Mouse (Mus musculus) neural tube, embryonic 12.5 days (tissue): ENCODE results near the gene 3100002H09Rik. TPM values are rescaled to one million over a fixed set of nuclear protein-coding genes. Genes with fewer than 3 reads are reported as not detected.

Experiments
- ATAC-seq: fragments of 200-750 bp; cut with Nextera tagmentation; 2 replicates; pipeline ENCODE4 v1.8.0; 2017; ENCODE audit warnings: low read depth, mild to moderate bottlenecking, moderate TSS enrichment, moderate library complexity; ENCODE audit not compliant: low FRiP score
- H3K27ac ChIP-seq: fragments of 300-500 bp; sonication (generic); 2 replicates; pipeline ENCODE4 v1.5.1; 2016
- H3K27me3 ChIP-seq: fragments of 300-500 bp; sonication (generic); replicated peaks from 2 replicates; pipeline ENCODE4 v1.6.1; 2016; ENCODE audit warnings: mild to moderate bottlenecking
- H3K36me3 ChIP-seq: fragments of 300-500 bp; sonication (generic); 2 replicates; pipeline ENCODE4 v1.6.1; 2016; ENCODE audit warnings: mild to moderate bottlenecking
- H3K4me1 ChIP-seq: fragments of 300-500 bp; sonication (generic); 2 replicates; pipeline ENCODE4 v1.6.1; 2016
- H3K4me2 ChIP-seq: fragments of 300-500 bp; sonication (generic); replicated peaks from 2 replicates; pipeline ENCODE4 v1.6.1; 2016; ENCODE audit warnings: mild to moderate bottlenecking
- H3K4me3 ChIP-seq: fragments of 300-500 bp; sonication (generic); 2 replicates; pipeline ENCODE4 v1.5.1; 2016
- H3K9ac ChIP-seq: fragments of 300-500 bp; sonication (generic); 2 replicates; pipeline ENCODE4 v1.6.1; 2016; ENCODE audit warnings: mild to moderate bottlenecking
- H3K9me3 ChIP-seq: fragments of 300-500 bp; sonication (generic); 2 replicates; pipeline ENCODE4 v1.6.1; 2016; ENCODE audit warnings: mild to moderate bottlenecking
- WGBS: fragments of 180-500 bp; shearing (Covaris S2); methylation state at CpG from one replicate; pipeline ENCODE4 v1.1.7; 2016; 5-methylcytosine and 5-hydroxymethylcytosine counted together
- polyA plus RNA-seq: library from polyadenylated mRNA; unstranded; fragments of >200 nt; fragmentation: Nextera tagmentation; extraction: Ambion mirVana; gene quantifications from 2 replicates; pipeline ENCODE4 v1.2.1, GENCODE M21; 2016

3100002H09Rik gene
- polyA plus RNA-seq, 1 experiment from 2014 or later = 0.84 TPM

DNA sequence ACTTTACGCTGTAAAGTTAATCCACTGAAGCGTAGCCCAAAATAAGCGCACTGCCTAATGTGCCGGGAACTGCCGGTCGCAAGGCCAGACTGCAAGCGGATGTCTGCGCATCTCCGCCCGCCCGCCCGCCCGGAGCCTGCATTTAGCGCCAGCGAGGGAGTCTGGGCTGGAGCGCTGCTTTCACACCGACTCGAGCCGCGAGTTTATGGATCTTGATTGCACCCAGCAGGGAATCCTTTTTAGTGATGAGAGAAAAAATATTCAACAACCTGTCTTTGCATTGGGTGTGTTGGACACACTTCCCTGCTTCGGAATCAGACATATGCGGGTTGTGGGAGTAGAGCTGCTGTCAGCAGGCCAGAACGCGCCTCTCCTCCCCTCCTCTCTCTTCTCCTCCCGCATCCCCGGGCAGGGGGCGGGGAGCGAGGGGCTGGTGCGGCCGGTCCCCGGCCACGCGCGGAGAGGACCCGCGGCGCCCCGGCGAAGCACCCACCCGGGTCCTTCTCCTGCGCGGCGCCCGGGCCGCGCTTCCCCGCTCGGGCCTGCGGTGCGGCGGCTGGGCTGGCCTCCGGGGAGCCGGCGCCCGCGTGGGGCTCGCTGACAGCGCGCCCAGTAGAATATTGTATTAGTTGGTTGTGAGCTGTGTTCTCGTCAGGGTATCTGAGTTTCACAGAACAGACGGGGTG is 35.2 kb downstream of the 3100002H09Rik start:
- WGBS = under 1% methylated on average over 61 of the region's 61 CpGs
- Histone ChIP-seq H3K27ac (no peak overlapping the region), H3K4me1 (peaks cover 18% of the 10 kb centered on the region), H3K4me2 (peak overlapping the region; percentile 95), H3K27me3 (peaks cover 56% of the 10 kb centered on the region), H3K36me3 (no peaks in the 10 kb centered on the region), H3K9me3 (no peaks in the 10 kb centered on the region), H3K4me3 (peak overlapping the region; percentile 47), H3K9ac (peak overlapping the region; percentile 69)
- no peak for ATAC-seq

GRCm38 (mm10) chr4:124573586-124573985 is 37.0 kb downstream of the 3100002H09Rik start:
- Histone ChIP-seq H3K36me3 (no peaks in the 10 kb centered on the region), H3K27me3 (peaks cover 62% of the 10 kb centered on the region), H3K4me3 (no peak overlapping the region), H3K4me2 (no peak overlapping the region), H3K9me3 (no peaks in the 10 kb centered on the region), H3K27ac (no peak overlapping the region), H3K9ac (no peak overlapping the region), H3K4me1 (peaks cover 23% of the 10 kb centered on the region)
- WGBS = 40% methylated on average over 4 of the region's 4 CpGs
- no peak for ATAC-seq

DNA sequence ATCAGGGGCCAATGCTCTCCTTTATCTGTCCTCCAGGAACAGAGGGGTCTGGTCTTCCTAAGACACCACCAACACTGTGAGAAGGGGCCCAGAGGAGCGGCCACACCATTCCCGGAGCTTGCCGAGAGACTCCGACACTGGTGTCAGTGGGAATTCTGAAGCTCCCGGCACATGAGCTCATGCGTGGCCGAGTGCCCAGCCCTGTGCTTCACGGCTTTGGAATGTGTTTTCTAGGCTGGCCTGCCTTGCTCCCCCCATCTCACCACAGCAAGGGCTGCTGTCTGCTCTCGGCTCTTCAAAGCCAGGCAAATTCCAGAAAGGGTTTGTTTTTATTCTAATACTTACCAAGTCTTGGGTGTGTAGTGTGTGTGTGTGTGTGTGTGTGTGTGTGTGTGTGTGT is 39.6 kb downstream of the 3100002H09Rik start:
- Histone ChIP-seq H3K4me3 (no peak overlapping the region), H3K9me3 (no peaks in the 10 kb centered on the region), H3K27me3 (peaks cover 60% of the 10 kb centered on the region), H3K36me3 (no peaks in the 10 kb centered on the region), H3K9ac (no peak overlapping the region), H3K4me2 (no peak overlapping the region), H3K4me1 (peaks cover 20% of the 10 kb centered on the region), H3K27ac (no peak overlapping the region)
- ATAC-seq = no peak
- WGBS = 71% methylated on average over 9 of the region's 9 CpGs

- peaks cover 9% of the 10 kb centered on the region for H3K4me1 ChIP-seq
- no peak overlapping the region for H3K4me3 ChIP-seq
- WGBS = 16% methylated on average over 7 of the region's 7 CpGs
- no peak overlapping the region for H3K4me2 ChIP-seq
- no peak for ATAC-seq
- H3K36me3 ChIP-seq = no peaks in the 10 kb centered on the region
- H3K27me3 ChIP-seq = peaks cover 49% of the 10 kb centered on the region
- no peak overlapping the region for H3K9ac ChIP-seq
- no peaks in the 10 kb centered on the region for H3K9me3 ChIP-seq
- H3K27ac ChIP-seq = no peak overlapping the region
Observed at GRCm38 (mm10) chr4:124569661-124570060, 40.9 kb downstream of the 3100002H09Rik start.

- 56% methylated on average over 2 of the region's 2 CpGs for WGBS
- ATAC-seq = no peak
- no peaks in the 10 kb centered on the region for H3K36me3 ChIP-seq
- no peaks in the 10 kb centered on the region for H3K9me3 ChIP-seq
- H3K4me2 ChIP-seq = no peak overlapping the region
- H3K4me3 ChIP-seq = no peak overlapping the region
- H3K27me3 ChIP-seq = peaks cover 12% of the 10 kb centered on the region; the same call in 1 of the 2 replicates
- no peak overlapping the region for H3K27ac ChIP-seq
- H3K9ac ChIP-seq = no peak overlapping the region
- peaks cover 9% of the 10 kb centered on the region for H3K4me1 ChIP-seq
Observed at GRCm38 (mm10) chr4:124563371-124563770, 47.2 kb downstream of the 3100002H09Rik start.

- WGBS = 65% methylated on average over 7 of the region's 7 CpGs
- H3K27me3 ChIP-seq = 0 out of 2 replicates have a peak, but pooled peaks cover 6% of the 10 kb centered on the region
- H3K9ac ChIP-seq = no peak overlapping the region
- ATAC-seq = no peak
- no peak overlapping the region for H3K4me2 ChIP-seq
- H3K9me3 ChIP-seq = no peaks in the 10 kb centered on the region
- peaks cover 9% of the 10 kb centered on the region for H3K4me1 ChIP-seq
- no peak overlapping the region for H3K4me3 ChIP-seq
- no peaks in the 10 kb centered on the region for H3K36me3 ChIP-seq
- no peak overlapping the region for H3K27ac ChIP-seq
Observed at GRCm38 (mm10) chr4:124562721-124563120, 47.9 kb downstream of the 3100002H09Rik start.

Other genes starting within 250 kb of the 3100002H09Rik start
- 25.2 and 25.8 TPM in 2 replicates for gene Pou3f1, start 46.0 kb upstream of the 3100002H09Rik start, polyA plus RNA-seq
- 58.5 and 60.4 TPM in 2 replicates for gene Utp11, start 82.8 kb upstream of the 3100002H09Rik start, polyA plus RNA-seq
- 1.6 and 3.6 TPM in 2 replicates for gene Fhl3, start 89.9 kb upstream of the 3100002H09Rik start, polyA plus RNA-seq
- 157 and 162 TPM in 2 replicates for gene Sf3a3, start 104.0 kb upstream of the 3100002H09Rik start, polyA plus RNA-seq
- gene Inpp5b, start 131.0 kb upstream of the 3100002H09Rik start, polyA plus RNA-seq = 26.2 and 29.7 TPM in 2 replicates
- gene Mtf1, start 191.3 kb upstream of the 3100002H09Rik start, polyA plus RNA-seq = 12.9 and 14.2 TPM in 2 replicates
- 56.4 and 56.5 TPM in 2 replicates for gene Yrdc, start 239.9 kb upstream of the 3100002H09Rik start, polyA plus RNA-seq
- 71.6 and 77.6 TPM in 2 replicates for gene 1110065P20Rik, start 240.4 kb upstream of the 3100002H09Rik start, polyA plus RNA-seq